Mouse (Mus musculus): ENCODE results near the gene Slc35c1.

GRCm38 (mm10) chr2:92423156-92423555 is 37.2 kb downstream of the Slc35c1 start:
- TF ChIP-seq CTCF (IDR thresholded peaks at IDR 0.05; ENCODE audit: control insufficient read depth, insufficient read depth, insufficient replicate concordance, low read depth, low read length) (no peak), POLR2A (IDR thresholded peaks at IDR 0.05; ENCODE audit: control insufficient read depth, low read depth, low read length) (no peak)
